Mouse (Mus musculus) kidney, embryonic 14.5 days (tissue): ENCODE results near the gene Olfr1419. TPM values are rescaled to one million over a fixed set of nuclear protein-coding genes. Genes with fewer than 3 reads are reported as not detected.
"Not testable (repeated sequence)": the region's sequence is repeated elsewhere in the genome, so short reads cannot be mapped to it uniquely, and the experiment has no call there.

ENCODE experiments used
- ATAC-seq: fragments of 200-750 bp; cut with Nextera tagmentation; 2 replicates; pipeline ENCODE4 v1.8.0; 2017; ENCODE audit warnings: moderate number of reproducible peaks, mild to moderate bottlenecking, moderate TSS enrichment, moderate library complexity; ENCODE audit not compliant: low FRiP score, low TSS enrichment
- H3K27ac ChIP-seq: fragments of 300-500 bp; sonication (generic); 2 replicates; pipeline ENCODE4 v1.5.1; 2014; ENCODE audit warnings: low read depth, mild to moderate bottlenecking, low read length, moderate library complexity, mixed read lengths
- H3K27me3 ChIP-seq: fragments of 300-500 bp; sonication (generic); 2 replicates; pipeline ENCODE4 v1.6.1; 2014; ENCODE audit warnings: mild to moderate bottlenecking, low read length; ENCODE audit not compliant: control insufficient read depth, insufficient read depth
- H3K36me3 ChIP-seq: fragments of 300-500 bp; sonication (generic); 2 replicates; pipeline ENCODE4 v1.6.1; 2014; ENCODE audit warnings: low read length, mixed read lengths; ENCODE audit not compliant: control insufficient read depth, insufficient read depth
- H3K4me1 ChIP-seq: fragments of 300-500 bp; sonication (generic); 2 replicates; pipeline ENCODE4 v1.6.1; 2014; ENCODE audit warnings: low read length, mixed read lengths; ENCODE audit not compliant: control insufficient read depth, insufficient read depth
- H3K4me2 ChIP-seq: fragments of 300-500 bp; sonication (generic); replicated peaks from 2 replicates; pipeline ENCODE4 v1.6.1; 2014; ENCODE audit warnings: low read depth, mild to moderate bottlenecking, low read length
- H3K4me3 ChIP-seq: fragments of 300-500 bp; sonication (generic); 2 replicates; pipeline ENCODE4 v1.5.1; 2014; ENCODE audit warnings: mild to moderate bottlenecking, low read length
- H3K9ac ChIP-seq: fragments of 300-500 bp; sonication (generic); 2 replicates; pipeline ENCODE4 v1.6.1; 2014; ENCODE audit warnings: low read depth, mild to moderate bottlenecking, low read length, moderate library complexity
- H3K9me3 ChIP-seq: fragments of 300-500 bp; sonication (generic); 2 replicates; pipeline ENCODE4 v1.6.1; 2016; ENCODE audit warnings: low read length; ENCODE audit not compliant: control insufficient read depth
- WGBS: fragments of 180-500 bp; shearing (Covaris S2); extraction: QIAGEN DNeasy Blood & Tissue Kit; methylation state at CpG from one replicate; pipeline ENCODE4 v1.1.7; 2014; 5-methylcytosine and 5-hydroxymethylcytosine counted together
- polyA plus RNA-seq: library from polyadenylated mRNA; unstranded; fragments of >200 nt; fragmentation: Nextera tagmentation; extraction: Ambion mirVana; gene quantifications from 2 replicates; pipeline ENCODE4 v1.2.1, GENCODE M21; 2014

Olfr1419 gene
- polyA plus RNA-seq: not detected in 2 replicates

GRCm38 (mm10) chr19:11875006-11875405, at the start of gene Olfr1419:
Gene Olfr1419 (minus strand): TSS chr19:11875106.
- 55% methylated on average over 1 of the region's 1 CpGs for WGBS
- Histone ChIP-seq H3K4me2 (no peak within 1 kb of the TSS), H3K27me3 (no peaks in the 10 kb centered on the region), H3K36me3 (no peaks in the 10 kb centered on the region), H3K4me1 (no peaks in the 10 kb centered on the region), H3K4me3 (no peak within 1 kb of the TSS), H3K9ac (no peak within 1 kb of the TSS), H3K27ac (no peak within 1 kb of the TSS), H3K9me3 (no peaks in the 10 kb centered on the region)
- no peak for ATAC-seq

GRCm38 (mm10) chr19:11922515-11922914, 47.6 kb upstream of the Olfr1419 start:
- not testable (repeated sequence) for H3K9me3 ChIP-seq, H3K9ac ChIP-seq, H3K4me2 ChIP-seq, H3K27ac ChIP-seq, H3K27me3 ChIP-seq, ATAC-seq, H3K4me3 ChIP-seq, H3K4me1 ChIP-seq
- peaks cover 68% of the 10 kb centered on the region for H3K36me3 ChIP-seq
- WGBS: 96% methylated on average over 2 of the region's 2 CpGs

GRCm38 (mm10) chr19:11922068-11922467, 47.2 kb upstream of the Olfr1419 start:
- no peak overlapping the region for H3K9ac ChIP-seq
- H3K9me3 ChIP-seq: no peaks in the 10 kb centered on the region
- no peak overlapping the region for H3K4me3 ChIP-seq
- WGBS: 94% methylated on average over 1 of the region's 1 CpGs
- H3K4me1 ChIP-seq: no peaks in the 10 kb centered on the region
- no peak for ATAC-seq
- no peaks in the 10 kb centered on the region for H3K27me3 ChIP-seq
- H3K36me3 ChIP-seq: peaks cover 64% of the 10 kb centered on the region
- no peak overlapping the region for H3K4me2 ChIP-seq
- no peak overlapping the region for H3K27ac ChIP-seq

- ATAC-seq: no peak
- H3K27me3 ChIP-seq: no peaks in the 10 kb centered on the region
- WGBS: 64% methylated on average over 2 of the region's 2 CpGs
- H3K9me3 ChIP-seq: no peaks in the 10 kb centered on the region
- no peak overlapping the region for H3K27ac ChIP-seq
- H3K4me1 ChIP-seq: peaks cover 10% of the 10 kb centered on the region; the same call in 1 of the 2 replicates
- H3K36me3 ChIP-seq: peaks cover 25% of the 10 kb centered on the region
- H3K9ac ChIP-seq: no peak overlapping the region
- no peak overlapping the region for H3K4me2 ChIP-seq
- no peak overlapping the region for H3K4me3 ChIP-seq
These were observed 40.9 kb upstream of the Olfr1419 start for GRCm38 (mm10) chr19:11915804-11916203.

GRCm38 (mm10) chr19:11912533-11913121, 37.7 kb upstream of the Olfr1419 start:
- peaks cover 10% of the 10 kb centered on the region; the same call in 1 of the 2 replicates for H3K4me1 ChIP-seq
- WGBS: 1% methylated on average over 39 of the region's 54 CpGs
- H3K4me3 ChIP-seq: peak overlapping the region; percentile 90
- H3K36me3 ChIP-seq: peaks cover 17% of the 10 kb centered on the region
- no peaks in the 10 kb centered on the region for H3K27me3 ChIP-seq
- H3K27ac ChIP-seq: peak overlapping the region; percentile 91
- no peaks in the 10 kb centered on the region for H3K9me3 ChIP-seq
- peak overlapping the region; percentile 89 for H3K9ac ChIP-seq
- H3K4me2 ChIP-seq: peak overlapping the region; percentile 69
- ATAC-seq: peak; percentile 78

GRCm38 (mm10) chr19:11912037-11912532, 37.2 kb upstream of the Olfr1419 start, which contains the start of gene Patl1:
Gene Patl1 (plus strand): TSS chr19:11912399.
- ATAC-seq: peak; percentile 98
- Histone ChIP-seq H3K9me3 (no peaks in the 10 kb centered on the region), H3K36me3 (peaks cover 17% of the 10 kb centered on the region), H3K4me3 (peak within 1 kb of the TSS; percentile 90), H3K4me1 (peaks cover 10% of the 10 kb centered on the region; the same call in 1 of the 2 replicates), H3K27ac (peak within 1 kb of the TSS; percentile 91), H3K9ac (peak within 1 kb of the TSS; percentile 89), H3K27me3 (no peaks in the 10 kb centered on the region), H3K4me2 (peak within 1 kb of the TSS; percentile 69)
- WGBS: under 1% methylated on average over 53 of the region's 53 CpGs

GRCm38 (mm10) chr19:11911603-11912002, 36.7 kb upstream of the Olfr1419 start:
- peak overlapping the region; percentile 77; the same call in 1 of the 2 replicates for H3K27ac ChIP-seq
- H3K9me3 ChIP-seq: no peaks in the 10 kb centered on the region
- H3K4me3 ChIP-seq: peak overlapping the region; percentile 90
- H3K27me3 ChIP-seq: no peaks in the 10 kb centered on the region
- WGBS: 1% methylated on average over 17 of the region's 17 CpGs
- H3K4me1 ChIP-seq: peaks cover 10% of the 10 kb centered on the region; the same call in 1 of the 2 replicates
- H3K4me2 ChIP-seq: peak overlapping the region; percentile 67
- peaks cover 17% of the 10 kb centered on the region for H3K36me3 ChIP-seq
- ATAC-seq: peak; percentile 42
- H3K9ac ChIP-seq: peak overlapping the region; percentile 89

- ATAC-seq: no peak
- Histone ChIP-seq H3K36me3 (peaks cover 13% of the 10 kb centered on the region), H3K27me3 (no peaks in the 10 kb centered on the region), H3K9me3 (no peaks in the 10 kb centered on the region), H3K27ac (no peak overlapping the region), H3K4me3 (peak overlapping the region; percentile 90), H3K4me2 (peak overlapping the region; percentile 67; the same call in 1 of the 2 replicates), H3K4me1 (peaks cover 10% of the 10 kb centered on the region; the same call in 1 of the 2 replicates), H3K9ac (peak overlapping the region; percentile 89; the same call in 1 of the 2 replicates)
- 90% methylated on average over 5 of the region's 5 CpGs for WGBS
These were observed 36.1 kb upstream of the Olfr1419 start for GRCm38 (mm10) chr19:11911021-11911420.

- H3K27ac ChIP-seq: no peak within 1 kb of the TSS
- no peaks in the 10 kb centered on the region for H3K4me1 ChIP-seq
- no peaks in the 10 kb centered on the region for H3K36me3 ChIP-seq
- no peaks in the 10 kb centered on the region for H3K9me3 ChIP-seq
- no peak for ATAC-seq
- no peaks in the 10 kb centered on the region for H3K27me3 ChIP-seq
- H3K4me2 ChIP-seq: no peak within 1 kb of the TSS
- no peak within 1 kb of the TSS for H3K4me3 ChIP-seq
- no peak within 1 kb of the TSS for H3K9ac ChIP-seq
- WGBS: 40% methylated on average over 1 of the region's 1 CpGs
These were observed 11.4 kb upstream of the Olfr1419 start, which contains the start of gene Olfr1420 for GRCm38 (mm10) chr19:11886265-11886664. Gene Olfr1420 (plus strand): TSS chr19:11886565.
